Mouse (Mus musculus) midbrain, embryonic 10.5 days (tissue): ENCODE results near the gene Tarbp2. TPM values are rescaled to one million over a fixed set of nuclear protein-coding genes. Genes with fewer than 3 reads are reported as not detected.

Experiments
- DNase-seq: peaks from one replicate; pipeline ENCODE4 v3.0.0-alpha.2; 2017; ENCODE audit warnings: low spot score
- H3K27ac ChIP-seq: fragments of 300-500 bp; sonication (generic); replicated peaks from 2 replicates; pipeline ENCODE4 v1.5.1; 2016; ENCODE audit warnings: mild to moderate bottlenecking
- H3K27me3 ChIP-seq: fragments of 300-500 bp; sonication (generic); 2 replicates; pipeline ENCODE4 v1.6.1; 2016; ENCODE audit warnings: low read depth, mild to moderate bottlenecking; ENCODE audit not compliant: poor library complexity, severe bottlenecking
- H3K36me3 ChIP-seq: fragments of 300-500 bp; sonication (generic); 2 replicates; pipeline ENCODE4 v1.6.1; 2016; ENCODE audit warnings: mild to moderate bottlenecking, moderate library complexity
- H3K4me1 ChIP-seq: fragments of 300-500 bp; sonication (generic); 2 replicates; pipeline ENCODE4 v1.6.1; 2016
- H3K4me3 ChIP-seq: fragments of 300-500 bp; sonication (generic); 2 replicates; pipeline ENCODE4 v1.5.1; 2016; ENCODE audit warnings: mild to moderate bottlenecking, moderate library complexity
- H3K9me3 ChIP-seq: fragments of 300-500 bp; sonication (generic); replicated peaks from 2 replicates; pipeline ENCODE4 v1.6.1; 2016; ENCODE audit warnings: mild to moderate bottlenecking
- WGBS: fragments of 180-500 bp; shearing (Covaris S2); methylation state at CpG from one replicate; pipeline ENCODE4 v1.1.7; 2016; 5-methylcytosine and 5-hydroxymethylcytosine counted together
- polyA plus RNA-seq: library from polyadenylated mRNA; unstranded; fragments of >200 nt; fragmentation: Nextera tagmentation; extraction: Ambion mirVana; gene quantifications from 2 replicates; pipeline ENCODE4 v1.2.1, GENCODE M21; 2016

The Tarbp2 gene
- polyA plus RNA-seq, 1 experiment from 2014 or later, result 143 TPM

DNA sequence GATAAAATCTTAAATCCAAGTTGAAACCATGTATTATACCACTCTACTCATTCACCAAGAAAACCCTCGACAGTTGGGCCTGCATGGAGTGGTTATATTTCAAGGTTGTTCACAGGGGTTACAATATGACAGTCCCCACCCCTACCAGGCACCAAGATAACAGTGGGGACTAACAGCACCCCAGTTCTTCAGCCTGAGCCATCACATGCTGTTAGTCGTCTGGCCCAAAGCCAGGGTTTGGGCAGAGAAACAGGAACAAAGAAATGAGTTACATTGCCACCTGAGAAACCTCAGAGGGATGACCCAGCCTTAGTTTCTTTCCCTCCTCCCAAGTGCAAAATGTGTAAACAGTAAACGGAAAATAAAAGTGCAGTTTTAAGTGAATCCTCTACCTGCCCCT, 18.6 kb upstream of the Tarbp2 start:
- Histone ChIP-seq H3K27me3 (no peaks in the 10 kb centered on the region), H3K36me3 (peaks cover 99% of the 10 kb centered on the region), H3K4me1 (no peaks in the 10 kb centered on the region), H3K4me3 (no peak overlapping the region), H3K27ac (no peak overlapping the region), H3K9me3 (no peaks in the 10 kb centered on the region)
- WGBS, result 81% methylated on average over 3 of the region's 3 CpGs
- DNase-seq, result no peak

DNA sequence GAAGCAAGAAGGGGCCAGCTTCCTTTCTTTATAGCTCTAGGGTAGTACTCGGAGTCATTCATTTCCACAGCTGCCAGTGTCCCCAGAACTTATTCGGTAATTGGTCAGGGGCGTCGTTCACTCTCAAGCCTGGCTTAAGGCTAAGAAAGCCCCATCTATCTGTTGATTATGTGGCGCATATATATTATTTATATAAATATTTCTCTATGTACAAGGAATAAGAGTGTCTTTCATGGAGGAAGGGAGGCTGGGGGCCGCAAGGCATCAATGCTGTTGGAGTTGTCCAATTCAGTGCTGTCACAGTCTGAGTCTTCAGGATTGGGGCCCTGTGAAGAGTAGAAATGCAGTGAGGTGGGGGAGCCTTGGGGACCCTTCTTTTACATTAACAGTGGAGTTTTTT, 18.1 kb upstream of the Tarbp2 start:
- Histone ChIP-seq H3K4me1 (no peaks in the 10 kb centered on the region), H3K27me3 (no peaks in the 10 kb centered on the region), H3K27ac (no peak overlapping the region), H3K9me3 (no peaks in the 10 kb centered on the region), H3K4me3 (no peak overlapping the region), H3K36me3 (peaks cover 99% of the 10 kb centered on the region)
- no peak for DNase-seq
- WGBS, result 91% methylated on average over 6 of the region's 6 CpGs

DNA sequence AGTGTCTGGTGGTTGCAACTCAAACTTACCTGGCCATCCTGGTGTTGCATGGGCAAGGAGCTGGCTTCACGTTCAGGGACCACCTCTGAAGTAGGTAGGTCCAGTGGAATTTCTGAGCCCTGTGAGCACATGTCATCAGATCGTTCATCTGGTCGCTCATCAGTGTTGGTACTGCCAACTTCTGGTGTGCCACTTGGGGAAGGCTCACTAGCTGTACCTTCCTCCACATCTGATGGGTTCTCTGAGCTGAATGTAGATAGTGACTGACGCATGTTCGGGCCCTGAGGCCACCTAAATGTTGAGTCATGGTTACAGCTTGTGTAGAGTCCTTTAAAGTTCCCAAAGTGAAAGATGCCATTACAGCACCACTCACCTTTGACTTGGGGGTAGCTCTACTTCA, 17.5 kb upstream of the Tarbp2 start:
- 90% methylated on average over 5 of the region's 5 CpGs for WGBS
- no peak for DNase-seq

DNA sequence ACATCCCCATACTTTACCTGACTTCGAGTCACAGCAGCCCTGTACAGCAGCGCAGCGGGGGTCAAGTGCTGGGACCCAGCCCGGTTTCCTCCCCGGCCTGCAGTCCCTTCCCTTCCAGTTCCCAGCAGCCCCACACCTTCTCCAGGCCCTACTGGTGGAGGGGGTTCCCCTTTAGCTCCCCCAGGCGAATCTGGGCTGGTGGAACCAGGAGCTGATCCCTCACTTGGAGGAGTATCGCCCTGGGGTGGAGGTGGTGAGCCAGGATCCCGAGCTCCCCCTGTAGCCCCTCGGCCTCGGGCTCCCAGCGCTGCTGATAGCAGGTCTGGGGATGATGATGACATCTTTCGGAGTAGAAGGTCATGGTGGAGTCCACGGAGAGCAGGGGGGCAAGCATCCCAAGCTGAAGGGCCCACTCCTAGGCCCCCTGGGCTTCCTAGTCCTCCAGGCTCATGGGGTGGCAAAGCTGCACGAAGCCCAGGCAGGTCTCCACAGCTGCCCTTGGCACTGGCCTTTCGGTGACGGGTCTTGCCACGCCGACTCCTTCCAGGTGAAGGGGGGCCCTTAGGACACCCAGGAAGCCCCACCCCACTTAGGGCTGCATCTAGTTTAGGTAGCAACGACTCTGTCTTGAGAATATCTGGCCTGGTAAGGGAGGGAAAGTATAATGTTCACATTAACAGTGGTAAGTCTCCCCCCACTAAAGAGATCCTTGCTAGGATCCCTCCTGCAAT, 16.7 kb upstream of the Tarbp2 start:
- H3K36me3 ChIP-seq, result peaks cover 98% of the 10 kb centered on the region
- H3K27me3 ChIP-seq, result no peaks in the 10 kb centered on the region
- WGBS, result 92% methylated on average over 19 of the region's 19 CpGs
- H3K4me3 ChIP-seq, result no peak overlapping the region
- H3K9me3 ChIP-seq, result no peaks in the 10 kb centered on the region
- no peak overlapping the region for H3K27ac ChIP-seq
- no peaks in the 10 kb centered on the region for H3K4me1 ChIP-seq
- no peak for DNase-seq

More for the DNA sequence above, 17.5 kb upstream of the Tarbp2 start:
- Histone ChIP-seq H3K4me1 (no peaks in the 10 kb centered on the region), H3K27ac (no peak overlapping the region), H3K27me3 (no peaks in the 10 kb centered on the region), H3K9me3 (no peaks in the 10 kb centered on the region), H3K4me3 (no peak overlapping the region), H3K36me3 (peaks cover 99% of the 10 kb centered on the region)

GRCm38 (mm10) chr15:102502254-102502840, 15.6 kb upstream of the Tarbp2 start:
- 86% methylated on average over 9 of the region's 9 CpGs for WGBS
- no peaks in the 10 kb centered on the region for H3K4me1 ChIP-seq
- no peak for DNase-seq
- no peaks in the 10 kb centered on the region for H3K27me3 ChIP-seq
- peaks cover 92% of the 10 kb centered on the region for H3K36me3 ChIP-seq
- no peaks in the 10 kb centered on the region for H3K9me3 ChIP-seq
- H3K27ac ChIP-seq, result no peak overlapping the region
- H3K4me3 ChIP-seq, result no peak overlapping the region

GRCm38 (mm10) chr15:102503447-102503846, 14.5 kb upstream of the Tarbp2 start, which contains the start of gene Gm10337:
TSS of gene Gm10337 (plus strand) at chr15:102503722.
- no peak within 1 kb of the TSS for H3K27ac ChIP-seq

GRCm38 (mm10) chr15:102503924-102504782, 13.8 kb upstream of the Tarbp2 start:
- no peak for DNase-seq
- Histone ChIP-seq H3K27ac (no peak overlapping the region), H3K4me1 (peaks cover 3% of the 10 kb centered on the region; the same call in 1 of the 2 replicates), H3K9me3 (no peaks in the 10 kb centered on the region), H3K27me3 (no peaks in the 10 kb centered on the region), H3K4me3 (no peak overlapping the region), H3K36me3 (peaks cover 85% of the 10 kb centered on the region)
- 88% methylated on average over 9 of the region's 9 CpGs for WGBS

More at GRCm38 (mm10) chr15:102503447-102503846, 14.5 kb upstream of the Tarbp2 start, which contains the start of gene Gm10337:
- H3K4me1 ChIP-seq, result no peaks in the 10 kb centered on the region
- no peaks in the 10 kb centered on the region for H3K27me3 ChIP-seq
- WGBS, result 93% methylated on average over 1 of the region's 1 CpGs
- DNase-seq, result no peak
- peaks cover 90% of the 10 kb centered on the region for H3K36me3 ChIP-seq
- H3K9me3 ChIP-seq, result no peaks in the 10 kb centered on the region
- no peak within 1 kb of the TSS for H3K4me3 ChIP-seq

DNA sequence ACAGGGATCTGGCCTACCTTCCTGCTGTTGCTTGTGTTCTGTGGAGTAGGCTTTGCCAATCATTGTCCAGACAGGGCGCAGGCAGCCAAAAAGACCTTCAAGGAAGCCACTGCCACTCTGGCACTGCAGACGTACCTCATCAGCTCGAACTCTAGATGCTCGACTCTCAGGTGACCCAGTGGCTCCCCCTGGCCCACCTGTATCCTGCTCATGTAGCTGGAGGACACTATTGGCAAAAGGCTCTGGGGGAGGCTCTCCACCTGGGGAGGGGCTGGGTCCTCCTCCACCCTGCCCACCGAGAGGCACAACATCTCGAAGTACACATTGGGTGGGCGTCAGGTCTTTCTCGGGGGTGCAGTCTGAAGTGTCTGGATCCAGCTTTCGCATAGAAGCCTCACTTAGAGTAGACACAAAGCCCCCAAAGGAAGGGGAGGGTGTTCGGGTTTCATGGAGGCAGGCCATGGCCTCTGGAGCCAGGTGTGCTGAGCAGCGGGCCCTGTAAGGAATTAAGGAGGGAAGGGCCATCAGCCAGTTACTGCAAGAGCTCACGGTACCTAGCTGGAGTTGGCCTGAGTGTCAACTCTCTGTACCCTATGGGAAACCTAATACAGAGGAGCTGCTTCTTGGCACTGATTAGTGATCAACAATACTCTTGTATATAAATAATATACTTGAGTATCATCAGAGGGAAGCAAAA, 12.8 kb upstream of the Tarbp2 start:
- Histone ChIP-seq H3K9me3 (no peaks in the 10 kb centered on the region), H3K4me1 (peaks cover 13% of the 10 kb centered on the region), H3K4me3 (no peak overlapping the region), H3K27me3 (no peaks in the 10 kb centered on the region), H3K27ac (no peak overlapping the region), H3K36me3 (peaks cover 74% of the 10 kb centered on the region)
- DNase-seq, result no peak
- WGBS, result 80% methylated on average over 12 of the region's 12 CpGs

DNA sequence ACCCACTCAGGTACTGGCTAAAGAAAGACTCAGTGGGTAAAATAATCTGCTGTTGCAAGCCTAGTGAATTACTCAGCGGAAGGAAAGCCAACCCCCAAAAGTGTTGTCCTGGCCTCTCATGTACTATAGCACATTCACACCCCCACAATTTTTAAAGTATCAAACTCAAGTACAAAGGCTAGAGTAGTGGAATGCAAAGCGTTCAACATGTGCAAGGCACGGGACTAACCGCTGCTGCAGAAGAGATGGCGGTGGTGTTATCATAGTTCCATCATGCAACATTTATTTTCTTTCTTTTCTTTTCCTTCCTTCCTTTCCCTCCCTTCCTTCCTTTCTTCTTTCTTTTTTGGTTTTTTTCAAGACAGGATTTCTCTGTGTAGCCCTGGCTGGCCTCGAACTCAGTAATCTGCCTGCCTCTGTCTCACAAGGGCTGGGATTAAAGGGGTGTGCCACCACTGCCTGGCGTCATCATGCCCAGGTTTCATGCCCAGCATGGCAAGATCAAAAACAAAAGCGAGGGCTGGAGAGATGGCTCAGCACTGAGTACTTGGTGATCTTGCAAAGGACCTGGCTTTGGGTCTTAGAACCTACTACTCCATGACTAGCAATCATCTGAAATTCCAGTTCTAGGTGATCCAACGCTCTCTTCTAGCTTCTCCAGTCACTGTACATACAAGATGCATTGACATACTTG, 12.1 kb upstream of the Tarbp2 start:
- WGBS, result 90% methylated on average over 9 of the region's 9 CpGs

DNA sequence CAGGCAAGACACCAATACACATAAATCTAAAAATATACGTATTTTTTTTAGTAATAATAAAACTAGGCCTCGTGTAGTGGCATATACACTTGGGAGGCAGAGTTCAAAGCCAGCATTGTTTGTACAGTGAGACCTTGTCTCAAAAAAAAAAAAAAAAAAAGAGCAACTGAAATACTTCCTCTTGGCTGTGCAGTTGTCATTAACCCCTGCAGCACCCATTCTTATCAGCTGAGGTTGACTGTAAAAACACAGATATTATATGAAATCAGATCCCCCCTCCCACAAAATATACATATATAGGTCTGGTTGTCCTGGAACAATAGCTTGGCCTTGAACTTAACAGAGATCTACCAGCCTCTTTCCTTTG, 11.5 kb upstream of the Tarbp2 start:
- WGBS, result 83% methylated on average over 2 of the region's 2 CpGs
- Histone ChIP-seq H3K9me3 (no peaks in the 10 kb centered on the region), H3K4me1 (peaks cover 25% of the 10 kb centered on the region), H3K27ac (no peak overlapping the region), H3K4me3 (no peak overlapping the region), H3K27me3 (no peaks in the 10 kb centered on the region), H3K36me3 (peaks cover 62% of the 10 kb centered on the region)
- DNase-seq, result no peak

More for the DNA sequence above, 12.1 kb upstream of the Tarbp2 start:
- Histone ChIP-seq H3K4me1 (peaks cover 19% of the 10 kb centered on the region), H3K27me3 (no peaks in the 10 kb centered on the region), H3K36me3 (peaks cover 67% of the 10 kb centered on the region), H3K27ac (no peak overlapping the region), H3K9me3 (no peaks in the 10 kb centered on the region), H3K4me3 (no peak overlapping the region)
- no peak for DNase-seq

GRCm38 (mm10) chr15:102506864-102507263, 11.1 kb upstream of the Tarbp2 start:
- Histone ChIP-seq H3K9me3 (no peaks in the 10 kb centered on the region), H3K27ac (no peak overlapping the region), H3K36me3 (peaks cover 58% of the 10 kb centered on the region), H3K4me3 (no peak overlapping the region), H3K27me3 (no peaks in the 10 kb centered on the region), H3K4me1 (peaks cover 29% of the 10 kb centered on the region)
- no peak for DNase-seq
- WGBS, result 95% methylated on average over 1 of the region's 1 CpGs

DNA sequence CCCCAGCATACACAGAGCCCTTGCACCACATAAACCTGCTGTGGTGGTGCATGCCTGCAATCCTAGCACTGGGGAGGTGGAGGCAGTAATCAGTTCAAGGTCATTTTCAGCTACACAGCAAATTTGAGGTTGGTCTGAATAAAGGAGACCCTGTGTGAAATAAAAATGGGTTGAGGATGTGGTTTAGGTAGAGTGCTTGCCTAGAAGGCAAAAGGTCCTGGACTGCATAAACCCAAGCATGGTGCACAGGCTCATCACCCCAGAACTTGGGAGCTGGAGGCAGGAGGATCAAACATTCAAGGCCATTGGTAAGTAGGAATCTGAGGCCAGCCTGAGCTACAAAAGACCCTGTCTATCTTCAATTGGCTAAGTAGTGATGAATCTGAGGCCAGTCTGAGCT, 10.4 kb upstream of the Tarbp2 start:
- peaks cover 36% of the 10 kb centered on the region for H3K4me1 ChIP-seq
- H3K4me3 ChIP-seq, result no peak overlapping the region
- no peak for DNase-seq
- H3K27me3 ChIP-seq, result no peaks in the 10 kb centered on the region
- H3K9me3 ChIP-seq, result no peaks in the 10 kb centered on the region
- no peak overlapping the region for H3K27ac ChIP-seq
- H3K36me3 ChIP-seq, result peaks cover 51% of the 10 kb centered on the region
